Mouse (Mus musculus) testis, adult 2 months (tissue): ENCODE data around the gene Ccnjl. TPM values are rescaled to one million over a fixed set of nuclear protein-coding genes. Genes with fewer than 3 reads are reported as not detected.

ENCODE experiments used
- H3K27ac ChIP-seq: fragments of 200-500 bp; 2 replicates; pipeline ENCODE4 v1.5.1; 2012; ENCODE audit warnings: low read depth, low read length; ENCODE audit not compliant: control insufficient read depth, insufficient read depth
- H3K27me3 ChIP-seq: fragments of 200-500 bp; 2 replicates; pipeline ENCODE4 v1.6.1; 2012; ENCODE audit warnings: mild to moderate bottlenecking, low read length, moderate library complexity; ENCODE audit not compliant: control insufficient read depth, insufficient read depth
- H3K36me3 ChIP-seq: fragments of 200-500 bp; 2 replicates; pipeline ENCODE4 v1.6.1; 2012; ENCODE audit warnings: mild to moderate bottlenecking, low read length; ENCODE audit not compliant: control insufficient read depth, insufficient read depth
- H3K4me1 ChIP-seq: fragments of 200-500 bp; 2 replicates; pipeline ENCODE4 v1.6.1; 2012; ENCODE audit warnings: low read length; ENCODE audit not compliant: control insufficient read depth, insufficient read depth
- H3K4me3 ChIP-seq: fragments of 200-500 bp; 2 replicates; pipeline ENCODE4 v1.5.1; 2012; ENCODE audit warnings: low read depth, mild to moderate bottlenecking, low read length, moderate library complexity, mixed read lengths; ENCODE audit not compliant: control insufficient read depth
- CTCF ChIP-seq: fragments of 200-500 bp; IDR thresholded peaks from 2 replicates; pipeline ENCODE4 v1.5.1; 2012; ENCODE audit warnings: low read depth, mild to moderate bottlenecking, inconsistent platforms, low read length, moderate library complexity; ENCODE audit not compliant: control insufficient read depth, insufficient read depth, insufficient replicate concordance
- POLR2A ChIP-seq: fragments of 200-500 bp; IDR thresholded peaks from 2 replicates; pipeline ENCODE4 v1.6.1; 2012; ENCODE audit warnings: low read depth, mild to moderate bottlenecking, inconsistent platforms, low read length, moderate library complexity; ENCODE audit not compliant: control insufficient read depth
- polyA plus RNA-seq: library from polyadenylated mRNA; depleted of rRNA; stranded (reverse); fragments of >200 nt; gene quantifications from 2 replicates; pipeline ENCODE4 v1.2.3, GENCODE M21; 2012

Gene Ccnjl
- polyA plus RNA-seq, 1 experiment = 2.8 TPM

GRCm38 (mm10) chr11:43604207-43604606 lies 75.6 kb downstream of the Ccnjl start:
- TF ChIP-seq POLR2A = no peak
- no peak for TF ChIP-seq CTCF
- no peaks in the 10 kb centered on the region for H3K36me3 ChIP-seq
- no peak overlapping the region for H3K27ac ChIP-seq
- no peaks in the 10 kb centered on the region for H3K27me3 ChIP-seq
- no peaks in the 10 kb centered on the region for H3K4me1 ChIP-seq
- no peak overlapping the region for H3K4me3 ChIP-seq

- TF ChIP-seq POLR2A = no peak
- TF ChIP-seq CTCF = no peak
- Histone ChIP-seq H3K4me3 (no peak overlapping the region), H3K36me3 (no peaks in the 10 kb centered on the region), H3K4me1 (no peaks in the 10 kb centered on the region), H3K27me3 (no peaks in the 10 kb centered on the region), H3K27ac (no peak overlapping the region)
Measured at GRCm38 (mm10) chr11:43604891-43605290, 76.3 kb downstream of the Ccnjl start.

DNA sequence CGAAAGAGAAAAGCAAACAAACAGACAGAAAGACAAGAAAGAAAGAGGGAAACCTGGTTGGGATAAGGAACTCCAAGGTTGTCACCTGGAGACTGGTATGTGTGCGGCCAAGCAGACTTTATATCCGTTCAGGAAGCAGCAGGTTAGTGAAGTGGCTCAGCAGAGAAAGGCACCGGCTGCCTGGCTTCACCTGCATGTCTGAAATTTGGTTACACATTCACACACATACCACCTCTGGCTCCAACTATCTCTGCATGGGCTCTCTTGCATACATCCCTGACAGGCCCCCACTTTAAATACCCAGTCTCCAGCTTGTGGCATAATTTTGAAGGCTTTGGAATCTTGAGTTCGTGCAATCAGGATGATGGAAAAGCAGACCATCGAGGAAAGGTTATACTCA lies 77.3 kb downstream of the Ccnjl start:
- no peak for TF ChIP-seq POLR2A
- no peaks in the 10 kb centered on the region for H3K36me3 ChIP-seq

DNA sequence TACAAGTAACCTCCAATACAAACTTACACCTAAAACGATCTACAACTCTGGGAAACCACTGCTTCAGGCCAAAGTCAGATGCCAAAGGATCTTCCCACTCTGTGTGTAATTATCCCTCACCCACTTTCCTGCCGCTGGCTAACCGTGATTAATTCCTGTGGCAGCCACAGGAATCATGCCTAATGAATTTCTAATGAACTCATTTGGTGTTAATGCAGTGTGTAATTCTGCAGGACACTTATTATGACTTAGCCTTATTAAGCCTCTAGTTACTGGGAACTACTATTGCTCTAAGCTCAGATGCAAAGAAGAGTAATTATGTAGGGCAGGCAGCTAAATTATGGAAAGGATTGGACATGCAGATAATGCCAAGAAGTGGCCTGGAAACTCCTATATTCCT lies 79.9 kb downstream of the Ccnjl start:
- peaks cover 2% of the 10 kb centered on the region; the same call in 1 of the 2 replicates for H3K4me1 ChIP-seq
- TF ChIP-seq POLR2A (no peak), CTCF (no peak)
- H3K4me3 ChIP-seq = no peak overlapping the region
- H3K27ac ChIP-seq = no peak overlapping the region
- no peaks in the 10 kb centered on the region for H3K27me3 ChIP-seq
- H3K36me3 ChIP-seq = no peaks in the 10 kb centered on the region

More for the DNA sequence above, 77.3 kb downstream of the Ccnjl start:
- no peak overlapping the region for H3K4me3 ChIP-seq
- H3K27ac ChIP-seq = no peak overlapping the region
- H3K27me3 ChIP-seq = no peaks in the 10 kb centered on the region
- H3K4me1 ChIP-seq = peaks cover 2% of the 10 kb centered on the region; the same call in 1 of the 2 replicates

DNA sequence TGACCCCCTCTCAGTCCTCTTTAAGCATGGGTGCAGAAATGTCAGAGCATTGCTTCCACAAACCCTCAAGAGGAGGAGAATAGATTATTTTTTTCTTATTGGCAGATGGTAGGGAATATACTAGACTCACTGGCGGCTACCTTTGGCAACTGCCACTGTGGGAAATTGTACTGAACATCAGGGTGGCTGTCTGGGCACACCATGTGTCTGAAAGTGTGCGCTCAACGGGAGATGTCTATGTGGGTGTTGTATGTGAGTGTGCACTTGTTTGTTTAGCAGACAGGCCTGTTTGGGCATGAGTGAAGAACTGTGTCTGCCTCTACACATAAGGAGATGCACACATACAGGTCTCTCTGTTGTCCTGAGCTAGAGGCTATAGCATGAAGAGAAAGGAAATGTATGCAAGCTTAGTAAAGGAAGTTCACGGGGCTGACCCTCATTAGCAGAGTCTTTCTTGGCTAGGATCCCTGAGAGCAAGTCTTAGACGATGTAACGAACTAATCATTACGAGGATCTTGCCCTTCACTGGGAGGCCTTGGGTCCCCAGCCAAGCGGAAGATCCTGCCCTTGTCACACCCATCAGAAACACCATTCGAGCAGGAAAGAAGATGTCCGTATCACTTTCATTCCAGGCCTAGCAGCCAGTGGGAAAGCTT lies 81.5 kb downstream of the Ccnjl start:
- TF ChIP-seq POLR2A = no peak
- no peak for TF ChIP-seq CTCF
- H3K27me3 ChIP-seq = no peaks in the 10 kb centered on the region
- H3K4me1 ChIP-seq = peaks cover 2% of the 10 kb centered on the region; the same call in 1 of the 2 replicates
- H3K27ac ChIP-seq = no peak overlapping the region
- no peak overlapping the region for H3K4me3 ChIP-seq
- no peaks in the 10 kb centered on the region for H3K36me3 ChIP-seq

DNA sequence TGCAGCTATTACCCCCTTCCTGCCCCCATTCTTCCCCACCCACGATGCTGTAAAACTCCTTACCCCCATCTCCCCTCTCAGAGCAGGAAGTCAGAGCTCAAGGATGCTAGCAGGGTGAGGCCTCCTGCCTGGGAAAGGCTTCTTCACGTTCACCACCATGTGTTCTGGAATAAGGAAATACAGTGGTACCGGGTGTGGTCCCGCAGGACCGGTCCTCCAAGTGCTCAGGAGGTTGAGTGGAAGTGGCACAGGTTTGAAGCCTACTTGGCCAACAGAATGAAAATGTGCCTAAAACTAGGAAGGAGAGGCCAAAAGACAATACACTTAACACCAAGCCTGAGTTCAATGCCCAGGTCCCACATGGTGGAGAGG lies 82.1 kb downstream of the Ccnjl start:
- peaks cover 2% of the 10 kb centered on the region; the same call in 1 of the 2 replicates for H3K4me1 ChIP-seq
- TF ChIP-seq POLR2A = no peak
- TF ChIP-seq CTCF = no peak
- no peak overlapping the region for H3K27ac ChIP-seq
- H3K4me3 ChIP-seq = no peak overlapping the region
- no peaks in the 10 kb centered on the region for H3K36me3 ChIP-seq
- no peaks in the 10 kb centered on the region for H3K27me3 ChIP-seq

GRCm38 (mm10) chr11:43612834-43613488 lies 84.4 kb downstream of the Ccnjl start:
- TF ChIP-seq CTCF (peak; percentile 73; the same call in 1 of the 2 replicates), POLR2A (no peak)
- Histone ChIP-seq H3K4me1 (peaks cover 2% of the 10 kb centered on the region; the same call in 1 of the 2 replicates), H3K27ac (no peak overlapping the region), H3K4me3 (no peak overlapping the region), H3K36me3 (no peaks in the 10 kb centered on the region), H3K27me3 (no peaks in the 10 kb centered on the region)
